Mouse (Mus musculus): ENCODE data around the gene Hnrnph1.
A peak's percentile ranks its signal among the peaks of the same experiment; 100 is the strongest.

The Hnrnph1 gene

DNA sequence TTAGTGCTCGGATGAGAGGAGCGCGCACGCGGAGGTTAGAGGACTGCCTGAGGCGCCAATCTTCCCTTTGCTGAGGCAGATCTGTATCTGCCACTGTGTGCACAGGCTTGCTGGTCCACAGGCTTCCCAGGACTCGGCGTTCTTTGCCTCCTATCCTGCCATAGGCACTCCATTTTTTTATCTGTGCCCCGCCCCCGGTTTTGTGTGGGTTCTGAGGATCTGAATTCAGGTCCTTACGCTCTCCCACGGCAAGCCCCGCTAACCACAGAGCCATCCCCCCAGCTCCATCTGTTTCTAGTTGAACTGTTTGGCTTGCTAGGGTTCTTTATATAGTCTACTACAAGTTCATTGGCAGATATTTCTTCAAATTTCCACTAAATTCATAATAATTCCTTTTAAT, 22.0 kb downstream of the Hnrnph1 start:
- no peak for DNase-seq (ENCODE audit: low read depth in 1 of 2, low spot score in 2 of 2)

DNA sequence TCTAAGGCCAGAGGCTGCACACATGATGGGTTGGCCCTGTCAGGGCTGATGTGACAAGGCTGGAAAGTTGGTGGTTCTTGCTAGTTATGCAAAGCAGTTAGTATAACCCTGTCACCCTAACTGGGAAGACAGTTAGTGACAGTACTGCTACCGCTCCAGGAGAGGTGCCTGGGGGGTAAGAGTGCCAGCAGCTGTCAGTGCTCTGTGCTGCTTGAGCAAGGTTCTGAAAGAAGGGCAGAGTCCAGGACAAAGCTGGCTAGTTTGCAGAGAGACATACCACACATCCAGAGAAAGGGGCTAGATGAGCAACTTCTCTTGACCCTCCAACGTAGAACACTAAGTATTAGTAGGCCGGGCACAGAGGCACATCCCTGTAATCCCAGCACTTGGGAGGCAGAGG, 25.7 kb downstream of the Hnrnph1 start:
- no peak for DNase-seq (ENCODE audit: low read depth in 1 of 2, low spot score in 2 of 2)

- no peak for DNase-seq (ENCODE audit: low read depth in 1 of 2, low spot score in 2 of 2)
Observed at GRCm38 (mm10) chr11:50403367-50404014, 26.7 kb downstream of the Hnrnph1 start.

- DNase-seq (ENCODE audit: low read depth in 1 of 2, low spot score in 2 of 2) = no peak
Observed at GRCm38 (mm10) chr11:50407235-50407634, 30.4 kb downstream of the Hnrnph1 start.

DNA sequence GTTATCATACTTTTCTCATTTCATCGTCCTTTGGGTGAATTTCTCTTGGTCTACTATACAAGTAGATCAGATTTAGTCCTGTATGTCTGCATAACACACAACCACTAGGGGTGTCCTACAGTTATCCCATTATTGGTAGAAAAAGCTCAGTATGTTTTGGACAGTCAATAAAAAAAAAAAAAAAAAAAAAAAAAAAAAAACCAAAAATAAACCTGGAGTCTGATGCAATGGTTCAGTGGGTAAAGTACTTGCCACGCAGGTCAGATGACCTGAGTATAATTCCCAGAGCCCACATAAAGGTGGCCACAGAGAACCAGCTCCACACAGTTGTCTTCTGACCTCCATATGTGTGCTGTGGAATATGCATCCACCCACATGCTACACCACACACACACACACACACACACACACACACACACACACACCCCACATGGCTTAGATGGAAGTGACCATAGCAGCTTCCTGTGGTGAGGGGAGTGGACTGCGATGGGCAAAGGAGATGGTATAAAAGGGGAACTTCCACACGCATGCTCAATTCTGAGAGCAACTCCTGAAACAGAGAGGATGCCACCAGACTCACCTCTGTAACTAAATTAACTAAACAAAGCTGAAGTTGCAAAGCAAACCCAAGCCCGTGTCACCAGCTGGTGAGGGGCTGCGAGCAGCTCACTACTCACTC, 38.9 kb downstream of the Hnrnph1 start:
- DNase-seq (ENCODE audit: low read depth in 1 of 2, low spot score in 2 of 2) = peak; percentile 13 to 15

- no peak for DNase-seq (ENCODE audit: low read depth in 1 of 2, low spot score in 2 of 2)
Observed at GRCm38 (mm10) chr11:50417856-50418255, 41.1 kb downstream of the Hnrnph1 start.

DNA sequence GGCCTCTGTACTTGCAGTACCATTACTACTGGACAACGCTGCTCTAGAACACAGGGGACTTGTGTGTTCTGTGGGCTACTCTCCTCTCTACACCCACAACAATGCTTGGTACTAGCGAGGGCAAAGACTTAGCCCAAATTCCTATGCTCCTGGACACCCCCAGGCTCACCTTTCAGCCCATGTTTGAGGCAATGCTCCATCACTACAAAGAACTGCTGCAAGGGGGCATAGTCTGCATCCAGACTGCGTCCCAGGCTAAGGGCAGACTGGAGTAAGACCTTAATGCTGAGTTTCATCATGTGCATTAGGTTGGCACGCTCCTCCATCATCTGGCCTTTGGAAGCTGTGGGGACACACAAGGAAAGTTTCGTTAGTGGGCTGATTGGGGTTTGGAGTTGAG, 44.7 kb downstream of the Hnrnph1 start:
- no peak for DNase-seq (ENCODE audit: low read depth in 1 of 2, low spot score in 2 of 2)

DNA sequence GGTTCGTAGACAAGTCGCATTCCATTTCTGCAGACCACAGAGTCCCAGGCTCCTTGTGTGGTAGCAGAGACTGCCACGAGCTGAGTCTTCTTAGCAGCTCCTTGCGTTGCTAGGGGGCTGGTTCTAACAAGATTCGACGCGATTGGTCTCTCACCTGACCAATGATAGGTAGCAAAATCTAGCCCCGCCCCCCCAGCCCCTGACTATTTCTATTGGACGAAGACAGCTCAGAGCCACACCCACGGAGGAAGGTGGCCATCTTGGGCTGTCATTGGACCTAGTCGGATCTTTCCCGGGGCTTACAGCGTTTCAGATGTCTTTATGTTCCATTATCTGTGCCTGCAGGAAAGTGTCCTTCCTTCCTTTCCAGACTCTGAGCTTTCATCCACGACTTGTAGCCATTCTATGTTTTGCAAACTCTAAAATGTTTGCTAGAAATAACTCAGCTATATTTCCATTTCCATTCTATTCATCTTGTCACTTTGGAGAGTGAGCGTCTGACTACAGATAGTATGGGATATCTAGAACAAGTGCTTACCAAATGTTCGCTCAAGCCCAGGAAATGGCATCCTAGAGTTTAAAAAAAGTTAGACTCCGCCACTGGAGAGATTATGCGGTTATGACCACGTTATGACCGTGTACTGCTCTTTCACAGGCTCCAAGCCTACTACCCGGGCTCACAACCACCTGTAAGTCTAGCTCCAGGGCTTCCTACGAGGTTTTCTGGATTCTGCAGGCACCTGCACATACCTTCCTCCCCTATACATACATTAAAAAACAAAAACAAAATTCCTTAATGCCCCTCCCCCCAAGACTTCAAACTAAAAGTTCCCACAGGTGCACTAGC, 45.4 kb downstream of the Hnrnph1 start:
- no peak for DNase-seq (ENCODE audit: low read depth in 1 of 2, low spot score in 2 of 2)

GRCm38 (mm10) chr11:50426056-50426455, 49.3 kb downstream of the Hnrnph1 start:
- no peak for DNase-seq (ENCODE audit: low read depth in 1 of 2, low spot score in 2 of 2)

- peak; percentile 56 to 80 for DNase-seq (ENCODE audit: low read depth in 1 of 2, low spot score in 2 of 2)
Observed at GRCm38 (mm10) chr11:50430277-50431133, 53.7 kb downstream of the Hnrnph1 start, which contains the start of gene Rufy1. Rufy1 (minus strand) TSS chr11:50431125.

DNA sequence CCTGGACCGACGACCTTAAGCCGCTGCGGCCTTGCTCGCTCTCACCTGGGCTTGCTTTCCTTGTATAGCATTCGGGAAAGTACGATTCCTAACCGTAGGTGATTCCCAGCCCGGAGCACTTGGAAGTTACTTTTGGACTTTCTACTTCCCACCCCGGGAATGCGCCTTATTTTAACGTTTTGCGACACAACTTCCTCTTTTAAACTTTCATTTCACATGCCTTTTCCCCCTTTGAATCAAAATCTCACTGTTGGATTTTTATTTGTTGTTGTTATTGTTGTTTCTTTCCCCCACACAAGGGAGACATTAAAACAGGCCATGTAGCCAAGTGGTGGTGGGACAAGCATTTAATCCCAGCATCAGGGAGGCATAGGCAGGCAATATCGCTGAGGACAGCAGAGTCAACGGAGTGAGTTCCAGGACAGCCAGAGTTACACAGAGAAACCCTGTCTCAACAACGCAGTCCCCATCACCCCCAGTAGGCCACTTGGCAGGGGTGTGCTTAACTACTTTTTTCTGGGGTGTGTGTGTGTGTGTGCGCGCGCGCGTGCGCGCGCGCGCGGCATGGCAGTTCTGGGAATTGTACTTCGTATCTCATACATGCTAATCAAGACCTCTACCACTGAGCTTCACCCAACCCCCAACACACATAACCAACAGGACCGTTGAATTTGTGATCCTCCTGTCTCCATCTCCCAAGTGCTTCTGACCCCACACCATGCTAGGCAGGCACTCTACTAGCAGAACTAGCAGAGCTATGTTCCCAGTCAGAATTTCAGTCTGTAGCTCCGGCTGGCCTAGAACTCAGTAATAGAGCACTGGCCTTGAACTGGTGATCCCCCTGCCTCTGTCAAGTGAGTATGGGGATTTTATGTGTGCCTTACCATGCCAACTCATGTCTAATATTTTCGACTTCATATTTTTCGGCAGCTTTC, 54.6 kb downstream of the Hnrnph1 start:
- no peak for DNase-seq (ENCODE audit: low read depth in 1 of 2, low spot score in 2 of 2)

DNA sequence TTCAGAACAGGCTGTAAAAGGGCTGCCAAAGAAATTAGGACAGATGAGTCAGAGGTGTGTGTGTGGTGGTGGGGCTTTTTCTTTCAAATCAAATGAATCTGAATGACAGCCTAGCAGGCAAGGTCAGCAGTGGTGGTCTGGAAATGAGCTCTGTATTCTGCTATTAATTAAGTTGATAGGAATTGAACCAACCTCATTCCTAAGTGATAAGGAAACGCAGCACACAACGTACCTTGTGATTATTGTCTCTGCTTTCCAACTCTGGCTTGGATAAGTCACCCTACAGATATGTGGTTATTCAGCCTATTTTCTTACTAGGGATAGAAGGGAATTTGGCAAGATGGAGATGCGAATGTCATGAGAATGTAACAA, 55.3 kb downstream of the Hnrnph1 start:
- no peak for DNase-seq (ENCODE audit: low read depth in 1 of 2, low spot score in 2 of 2)

DNA sequence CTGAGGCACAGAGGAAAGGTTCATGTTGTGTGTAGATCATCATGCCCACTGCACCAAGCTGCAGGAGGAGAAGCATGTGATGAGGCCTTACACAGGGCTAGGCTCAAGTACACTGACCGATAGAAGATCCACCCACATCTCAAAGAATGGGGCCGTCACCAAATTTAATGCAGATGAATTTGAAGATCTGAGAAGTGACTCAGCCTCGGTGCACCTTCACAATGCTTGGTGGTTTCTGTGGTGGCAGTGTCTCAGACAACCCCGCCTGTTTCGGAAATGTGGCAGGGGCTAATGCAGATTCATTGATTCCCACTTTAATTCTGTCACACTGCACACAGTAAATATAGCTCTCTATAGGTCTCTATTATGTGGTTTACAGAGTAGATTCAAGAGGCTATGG, 56.1 kb downstream of the Hnrnph1 start:
- no peak for DNase-seq (ENCODE audit: low read depth in 1 of 2, low spot score in 2 of 2)

Data from monocyte, adult 2 months (primary cell).